Mouse (Mus musculus) urinary bladder, postnatal 14 days (tissue): ENCODE results near the gene Klhdc7b.

Source experiments
- DNase-seq: peaks from one replicate; pipeline ENCODE4 v3.0.0; 2021; ENCODE audit warnings: low spot score

Gene Klhdc7b

GRCm38 (mm10) chr15:89384617-89385016 lies at the start of gene Klhdc7b:
Gene Klhdc7b, plus strand, starts transcription at chr15:89384917.
- no peak for DNase-seq

- DNase-seq: no peak
Observed at GRCm38 (mm10) chr15:89336422-89336821, 48.3 kb upstream of the Klhdc7b start.

DNA sequence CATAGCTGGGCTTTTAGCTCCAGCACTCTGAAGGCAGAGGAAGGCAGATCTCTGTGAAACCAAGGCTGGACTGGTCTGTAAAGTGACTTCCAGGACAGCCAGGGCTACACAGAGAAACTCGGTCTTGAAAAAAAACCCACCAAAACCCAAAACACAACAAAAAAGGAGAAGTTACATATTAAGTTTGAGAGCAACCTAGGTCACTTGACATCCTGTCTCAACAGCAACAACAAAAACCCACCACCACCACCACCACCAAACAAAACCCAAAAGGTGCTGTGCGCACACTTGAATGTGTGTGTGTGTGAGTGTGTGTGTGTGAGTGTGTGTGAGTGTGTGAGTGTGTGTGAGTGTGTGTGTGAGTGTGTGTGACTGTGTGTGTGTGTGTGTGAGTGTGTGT lies 45.0 kb upstream of the Klhdc7b start:
- DNase-seq: no peak

GRCm38 (mm10) chr15:89340136-89340535 lies 44.6 kb upstream of the Klhdc7b start:
- DNase-seq: no peak

DNA sequence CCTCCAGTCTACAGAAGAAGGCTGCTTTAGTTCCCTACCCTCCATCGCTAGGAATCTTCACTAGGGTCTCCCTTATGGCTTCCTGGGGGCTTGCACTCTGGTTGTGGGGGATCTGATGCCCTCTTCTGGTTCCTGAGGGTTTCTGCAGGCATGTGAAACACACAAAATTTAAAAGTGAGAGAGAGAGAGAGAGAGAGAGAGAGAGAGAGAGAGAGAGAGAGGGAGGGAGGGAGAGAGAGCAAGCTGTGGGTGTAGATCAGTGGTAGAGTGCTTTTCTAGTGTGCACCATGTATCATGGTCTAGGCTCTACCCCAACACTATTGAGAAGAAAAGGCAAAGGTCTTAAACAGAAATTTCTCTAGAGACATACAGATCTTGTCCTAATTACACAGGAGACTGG lies 43.0 kb upstream of the Klhdc7b start:
- no peak for DNase-seq

DNA sequence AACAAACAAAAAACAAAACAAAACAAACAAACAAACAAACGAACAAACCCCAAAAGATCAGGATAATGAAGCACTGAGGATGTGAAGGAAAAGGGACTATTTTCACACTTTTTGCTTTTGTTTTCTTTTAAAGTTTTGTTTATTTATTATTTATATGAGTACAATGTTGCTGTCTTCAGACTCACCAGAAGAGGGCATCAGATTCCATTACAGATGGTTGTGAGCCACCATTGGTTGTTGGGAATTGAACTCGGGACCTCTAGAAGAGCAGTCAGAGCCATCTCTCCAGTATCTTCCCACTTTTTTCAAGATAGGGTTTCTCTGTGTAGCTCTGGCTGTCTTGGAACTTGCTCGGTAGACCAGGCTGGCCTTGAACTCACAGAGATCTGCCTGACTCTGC lies 41.4 kb upstream of the Klhdc7b start:
- no peak for DNase-seq

DNA sequence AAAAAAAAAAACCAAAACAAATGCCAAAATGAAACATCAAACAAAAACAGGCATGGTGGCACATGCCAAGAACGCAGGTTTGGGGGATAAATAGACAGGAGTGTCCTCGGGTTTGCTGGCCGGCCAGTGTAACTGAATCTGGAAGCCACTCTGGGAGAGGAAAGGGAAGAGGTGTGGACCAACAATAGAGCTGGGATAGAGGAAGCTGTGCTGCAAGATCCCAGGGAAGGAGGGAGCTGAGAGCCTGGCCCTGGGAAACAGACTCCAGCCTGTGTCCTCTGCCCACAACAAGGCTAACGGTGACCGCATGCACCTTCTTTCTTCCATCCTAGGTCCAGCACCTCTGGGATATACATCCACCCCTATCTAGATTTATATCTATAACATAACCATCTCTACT lies 34.3 kb upstream of the Klhdc7b start:
- no peak for DNase-seq

DNA sequence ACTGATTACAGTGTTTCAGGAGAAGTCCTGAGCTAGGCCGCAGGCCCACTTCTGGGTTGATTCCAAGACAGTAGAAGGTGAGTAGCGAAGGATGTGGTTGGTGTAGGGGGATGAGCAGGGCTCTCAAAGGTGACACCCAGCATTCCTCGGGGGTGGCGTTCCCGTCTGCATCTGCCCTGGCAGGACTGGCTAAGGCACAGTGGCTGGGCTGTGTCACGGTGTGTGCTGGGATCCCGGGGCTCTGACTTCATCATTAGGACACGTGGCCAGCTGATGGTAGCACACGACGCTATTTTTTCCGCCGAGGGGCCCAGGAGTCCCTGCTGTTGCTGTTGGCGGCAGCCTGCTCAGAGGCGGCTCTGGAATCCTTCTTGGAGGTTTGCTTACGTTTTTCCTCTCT lies 33.4 kb upstream of the Klhdc7b start:
- no peak for DNase-seq

DNA sequence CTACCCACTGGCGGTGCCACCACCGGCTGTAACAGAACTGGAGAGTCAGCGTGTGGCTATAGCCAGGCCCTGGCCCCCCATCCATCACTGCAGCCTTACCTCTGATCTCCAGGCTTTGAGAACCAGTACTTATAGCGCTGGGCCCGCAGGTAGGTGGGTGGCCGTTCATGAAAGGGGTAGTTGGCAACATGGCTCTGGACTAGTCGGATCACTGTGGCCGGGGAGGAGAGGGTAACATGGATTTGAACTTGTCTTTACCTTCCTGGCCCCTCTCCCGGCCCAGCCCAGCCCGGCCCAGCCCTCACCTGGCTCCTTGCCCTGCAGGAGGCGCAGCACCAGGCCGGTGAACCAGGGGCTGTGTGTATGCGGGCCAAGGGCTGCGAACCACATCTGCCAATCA lies 32.7 kb upstream of the Klhdc7b start:
- no peak for DNase-seq

- no peak for DNase-seq
Observed at GRCm38 (mm10) chr15:89352795-89353194, 31.9 kb upstream of the Klhdc7b start.

- DNase-seq: no peak
Observed at GRCm38 (mm10) chr15:89353837-89354236, 30.9 kb upstream of the Klhdc7b start.

GRCm38 (mm10) chr15:89354455-89354854 lies 30.3 kb upstream of the Klhdc7b start:
- no peak for DNase-seq

DNA sequence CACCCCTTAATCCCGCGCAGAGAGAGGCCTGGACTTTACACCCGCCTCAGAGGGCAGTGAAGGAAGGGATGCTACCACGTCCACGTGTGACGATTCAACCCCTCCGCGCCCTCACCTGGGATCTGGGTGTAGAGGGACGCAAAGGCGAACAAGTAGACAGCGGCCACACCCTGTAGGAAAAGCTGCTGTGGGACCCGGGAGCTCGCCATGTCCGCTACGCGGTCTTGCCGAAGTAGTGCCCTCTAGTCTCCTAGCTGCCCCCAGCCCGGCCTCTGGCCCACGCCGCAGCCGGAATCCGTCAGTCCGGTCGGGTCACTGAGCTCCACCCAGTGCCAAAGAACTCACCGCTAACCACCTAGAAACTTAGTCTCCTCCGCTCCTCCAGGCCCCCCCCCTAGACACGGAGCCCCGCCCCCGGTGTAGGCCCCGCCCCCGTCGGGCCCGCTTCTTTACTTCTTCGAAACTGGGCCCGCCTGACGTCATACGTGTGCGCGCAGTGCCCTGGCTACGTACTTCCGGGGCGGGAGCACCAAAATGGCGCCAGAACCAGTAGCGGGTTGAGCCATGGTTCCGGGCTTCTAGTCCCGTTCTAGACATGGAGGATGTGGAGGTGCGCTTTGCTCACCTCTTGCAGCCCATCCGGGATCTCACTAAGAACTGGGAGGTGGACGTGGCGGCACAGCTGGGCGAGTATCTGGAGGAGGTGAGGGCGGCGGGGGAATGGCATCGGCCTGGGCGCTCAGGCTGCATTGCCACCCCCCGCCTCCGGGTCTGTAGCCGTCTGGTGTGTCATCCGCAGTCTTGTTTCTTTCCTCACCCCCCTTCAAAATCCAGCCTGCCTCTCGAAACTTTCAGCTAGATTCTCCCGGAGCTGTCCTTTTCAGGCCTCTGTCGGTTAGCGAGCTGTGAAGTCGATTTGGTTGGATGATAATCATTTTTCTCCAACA lies 29.2 kb upstream of the Klhdc7b start, which contains the start of the genes Lmf2 and Ncaph2:
TSS of gene Lmf2 (minus strand) at position 419 of the 947 bp plus-strand sequence.
TSS of gene Ncaph2 (plus strand) at position 479 of the 947 bp plus-strand sequence.
- peak; percentile 96 for DNase-seq

DNA sequence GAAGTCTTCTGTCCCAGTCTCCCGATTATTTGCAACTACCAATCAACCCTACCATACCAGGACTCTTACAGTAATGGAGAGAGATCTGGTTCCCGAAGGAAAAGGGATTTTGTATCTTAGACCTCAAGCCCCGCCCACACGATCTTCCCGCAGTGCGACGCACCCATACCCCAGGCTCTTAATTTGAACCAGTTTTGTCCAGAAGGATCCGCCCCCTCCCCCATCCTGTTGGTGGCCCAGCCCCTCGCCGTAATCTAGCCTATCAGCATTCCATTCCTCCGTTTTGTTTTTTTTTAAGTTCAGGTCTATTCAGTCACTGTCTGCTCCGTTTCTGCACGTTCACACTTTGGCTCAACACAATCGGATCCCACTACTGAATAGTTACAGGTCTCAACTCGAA lies 28.3 kb upstream of the Klhdc7b start:
- peak; percentile 87 for DNase-seq

GRCm38 (mm10) chr15:89358784-89359183 lies 25.9 kb upstream of the Klhdc7b start:
- no peak for DNase-seq

GRCm38 (mm10) chr15:89363051-89363450 lies 21.7 kb upstream of the Klhdc7b start:
- no peak for DNase-seq

- no peak for DNase-seq
Observed at GRCm38 (mm10) chr15:89365141-89365551, 19.6 kb upstream of the Klhdc7b start.

DNA sequence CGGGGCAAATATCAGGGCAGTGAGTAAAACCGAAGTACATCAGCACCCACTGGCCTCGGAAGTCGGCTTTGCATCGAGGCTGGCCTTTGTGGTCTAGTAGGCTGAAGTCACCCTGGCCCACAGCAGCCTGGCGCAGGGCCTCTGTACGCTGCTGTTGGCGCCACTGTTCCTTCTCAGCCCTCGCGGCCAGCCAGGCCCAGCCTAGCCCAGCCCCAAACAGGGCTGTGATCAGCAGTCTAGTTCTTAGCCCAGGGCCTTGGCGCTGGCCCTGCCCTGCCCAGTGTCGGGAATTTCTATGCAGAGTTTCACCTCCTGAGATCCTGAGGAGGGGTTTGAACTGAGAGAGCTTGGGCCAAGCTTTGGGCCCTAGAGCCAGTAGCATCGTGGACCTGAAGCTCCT lies 12.6 kb upstream of the Klhdc7b start:
- no peak for DNase-seq

- no peak for DNase-seq
Observed at GRCm38 (mm10) chr15:89372536-89372935, 12.2 kb upstream of the Klhdc7b start.

GRCm38 (mm10) chr15:89373027-89373761 lies 11.5 kb upstream of the Klhdc7b start:
- DNase-seq: peak; percentile 88

GRCm38 (mm10) chr15:89373762-89374248 lies 10.9 kb upstream of the Klhdc7b start, which contains the start of gene Sco2:
Gene Sco2, minus strand, starts transcription at chr15:89373846.
- DNase-seq: peak; percentile 96

- no peak for DNase-seq
Observed at GRCm38 (mm10) chr15:89374340-89374739, 10.4 kb upstream of the Klhdc7b start.
